Mouse (Mus musculus) left cerebral cortex, adult 2 months (tissue): ENCODE measurements around the gene Tshz2. TPM values are rescaled to one million over a fixed set of nuclear protein-coding genes. Genes with fewer than 3 reads are reported as not detected.
A peak's percentile ranks its signal among the peaks of the same experiment; 100 is the strongest.

Source experiments
- DNase-seq, 2 experiments: peaks; one replicate each; pipeline ENCODE4 v3.0.0; 2021 to 2022; ENCODE audit warnings: low spot score in 2 of 2, mixed read lengths in 1 of 2; ENCODE audit errors: extremely low spot score in 1 of 2
- H3K27ac ChIP-seq: fragments of 200-600 bp; 2 replicates; pipeline ENCODE4 v1.8.1; 2022
- H3K4me3 ChIP-seq: fragments of 200-600 bp; 2 replicates; pipeline ENCODE4 v1.8.1; 2022
- CTCF ChIP-seq: fragments of 200-600 bp; IDR thresholded peaks from 2 replicates; pipeline ENCODE4 v1.8.1; 2022; ENCODE audit warnings: antibody characterized with exemption, mild to moderate bottlenecking, moderate library complexity
- intact Hi-C: fragments of 180-260 bp; cut with DNase I; formaldehyde crosslinking; loops from one replicate; pipeline ENCODE4 v1.15.1; 2025
- total RNA-seq, 2 experiments: library from RNA; stranded (reverse); gene quantifications; 2 replicates each; pipeline ENCODE4 v1.2.3; 2021

Gene Tshz2
- total RNA-seq, 2 experiments from 2014 or later, result 38.2 to 46.1 TPM

DNA sequence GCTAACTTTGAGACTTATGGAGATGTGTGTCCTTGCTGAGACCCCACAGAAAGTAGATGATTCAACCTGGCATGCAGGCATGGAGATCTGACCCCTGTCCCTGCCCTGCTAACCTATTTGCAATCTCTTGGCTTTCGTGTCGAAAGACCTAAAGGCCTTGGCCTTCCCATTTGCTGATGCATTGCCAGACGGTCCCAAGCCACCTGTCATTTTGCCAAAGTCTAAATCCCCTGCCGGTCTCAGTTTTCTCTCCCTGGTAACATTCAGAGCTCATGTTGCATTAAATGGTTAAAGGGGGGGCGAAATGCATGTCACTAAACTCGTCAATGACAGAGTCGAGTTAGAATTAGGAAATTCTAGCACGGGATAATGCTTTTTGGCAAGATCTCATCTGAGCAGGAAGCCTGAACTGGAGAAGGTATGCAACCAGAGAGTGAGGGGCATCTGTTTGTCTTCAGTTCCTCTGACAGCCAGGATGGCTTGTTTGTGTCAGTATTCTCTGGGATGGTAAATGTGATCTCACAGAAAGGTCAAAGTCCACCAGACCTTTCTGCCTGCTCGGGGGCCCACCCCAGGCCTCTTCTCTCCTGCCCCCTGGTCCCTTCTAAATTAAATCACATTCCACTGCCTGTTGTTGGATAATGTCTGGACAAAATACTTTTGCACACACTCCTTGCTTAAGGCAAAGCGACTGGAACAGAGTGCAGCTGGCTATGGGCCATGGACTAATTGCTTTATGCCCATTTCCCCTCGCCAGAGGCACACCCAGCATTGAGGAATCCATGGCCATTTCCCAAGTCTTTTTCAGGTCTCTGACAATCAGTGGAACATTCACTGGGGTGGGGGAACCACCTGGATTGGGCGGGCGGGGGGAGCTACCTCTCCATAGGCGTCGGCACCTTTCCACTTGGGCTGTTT is 118.0 kb downstream of the Tshz2 start:
- Histone ChIP-seq H3K4me3 (no peak overlapping the region), H3K27ac (no peak overlapping the region)
- no peak for DNase-seq
- intact Hi-C loops, result no loop called here
- TF ChIP-seq CTCF, result no peak

GRCm38 (mm10) chr2:169752126-169752525 is 119.3 kb downstream of the Tshz2 start:
- Histone ChIP-seq H3K4me3 (no peak overlapping the region), H3K27ac (no peak overlapping the region)
- no peak for DNase-seq
- intact Hi-C loops, result no loop called here
- TF ChIP-seq CTCF, result no peak

DNA sequence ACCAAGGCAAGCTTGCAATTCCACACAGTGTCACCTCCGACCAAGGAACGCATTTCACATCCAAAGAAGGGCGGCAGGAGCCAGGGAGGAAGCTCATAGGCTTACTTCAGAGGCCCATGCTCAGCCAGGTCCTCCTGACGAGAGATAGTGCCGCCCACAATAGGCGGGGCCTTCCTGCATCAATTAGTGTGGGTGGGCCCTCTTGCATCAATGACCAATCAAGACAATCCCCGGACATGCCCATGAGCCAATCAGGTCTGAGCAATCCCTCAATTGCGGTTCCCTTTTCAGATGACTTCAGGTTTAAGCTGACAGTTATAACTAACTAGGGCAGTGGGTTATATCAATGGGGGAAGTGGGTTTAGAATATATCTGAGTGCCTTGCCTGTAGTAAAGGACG is 120.6 kb downstream of the Tshz2 start:
- intact Hi-C loops, result no loop called here

DNA sequence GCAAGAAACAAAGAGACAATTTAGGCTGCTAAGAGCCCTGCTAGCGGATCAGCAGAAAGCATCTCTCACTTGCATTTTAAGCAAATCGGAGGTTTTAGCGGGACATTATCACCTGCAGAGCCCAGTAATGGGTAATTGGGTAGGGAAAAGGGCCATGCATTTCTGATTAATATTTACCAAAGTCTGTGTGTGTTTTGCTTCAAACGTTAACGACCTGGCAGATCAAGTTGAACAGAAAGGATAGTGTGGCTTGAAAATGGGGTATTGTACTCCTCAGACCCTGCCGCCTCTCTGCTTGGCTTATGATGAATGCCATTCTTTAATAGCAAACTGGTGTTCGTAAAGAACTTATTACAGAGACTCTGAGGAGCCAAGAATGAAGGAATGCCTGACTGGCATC is 122.3 kb downstream of the Tshz2 start:
- H3K27ac ChIP-seq, result no peak overlapping the region
- intact Hi-C loops, result no loop called here
- no peak overlapping the region for H3K4me3 ChIP-seq
- DNase-seq, result no peak
- no peak for TF ChIP-seq CTCF

More for the DNA sequence above, 120.6 kb downstream of the Tshz2 start:
- no peak overlapping the region for H3K4me3 ChIP-seq
- H3K27ac ChIP-seq, result no peak overlapping the region
- no peak for TF ChIP-seq CTCF
- DNase-seq, result no peak

- TF ChIP-seq CTCF, result no peak
- H3K27ac ChIP-seq, result no peak overlapping the region
- intact Hi-C loops, result no loop called here
Measured at GRCm38 (mm10) chr2:169758120-169758519, 125.3 kb downstream of the Tshz2 start.

DNA sequence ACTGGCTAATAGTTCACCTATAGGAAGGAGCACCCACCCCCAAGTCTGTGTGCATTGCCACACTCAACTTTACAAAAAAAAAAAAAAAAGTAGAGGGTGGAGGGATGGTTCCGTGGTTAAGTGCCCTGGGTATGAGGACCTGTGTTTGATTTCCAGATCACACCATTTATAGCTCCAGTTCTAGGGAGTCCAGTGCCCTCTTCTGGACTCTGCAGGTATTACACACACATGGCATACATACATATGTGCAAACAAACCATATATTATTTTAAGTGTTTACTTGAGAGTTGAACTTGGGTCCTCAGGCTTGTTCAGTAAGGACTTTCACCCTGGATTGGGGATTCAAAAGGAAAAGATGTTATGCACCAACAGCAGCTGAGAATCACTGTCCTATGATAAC is 127.3 kb downstream of the Tshz2 start:
- peak; percentile 25 for TF ChIP-seq CTCF
- DNase-seq, result no peak
- Histone ChIP-seq H3K27ac (no peak overlapping the region), H3K4me3 (no peak overlapping the region)
- intact Hi-C loops, result no loop called here

More at GRCm38 (mm10) chr2:169758120-169758519, 125.3 kb downstream of the Tshz2 start:
- H3K4me3 ChIP-seq, result no peak overlapping the region
- DNase-seq, result no peak

GRCm38 (mm10) chr2:169761726-169762125 is 128.9 kb downstream of the Tshz2 start:
- no peak for TF ChIP-seq CTCF
- DNase-seq, result no peak
- no peak overlapping the region for H3K4me3 ChIP-seq
- H3K27ac ChIP-seq, result no peak overlapping the region
- intact Hi-C loops, result no loop called here

GRCm38 (mm10) chr2:169762301-169762700 is 129.5 kb downstream of the Tshz2 start:
- DNase-seq, result no peak
- H3K27ac ChIP-seq, result no peak overlapping the region
- no peak for TF ChIP-seq CTCF
- intact Hi-C loops, result no loop called here
- H3K4me3 ChIP-seq, result no peak overlapping the region

DNA sequence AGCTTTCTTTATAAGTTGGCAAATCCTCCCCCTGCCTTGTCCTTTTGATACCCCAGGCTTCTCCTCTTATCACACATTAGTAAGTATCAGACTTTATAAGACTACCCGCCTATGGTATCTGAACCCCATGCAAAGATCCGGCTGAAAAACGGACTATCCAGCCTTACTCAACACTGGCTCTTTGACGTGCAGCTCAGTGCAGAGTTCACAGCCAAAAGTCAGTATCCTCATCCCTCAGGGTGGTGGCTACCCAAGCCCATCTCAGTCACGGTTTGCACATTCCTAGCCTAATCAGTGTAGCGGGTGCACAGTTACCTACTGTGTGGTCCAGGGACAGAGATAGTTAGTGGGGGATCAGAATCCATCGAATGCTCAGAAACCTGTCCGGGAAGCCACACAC is 130.9 kb downstream of the Tshz2 start:
- intact Hi-C loops, result no loop called here
- no peak for TF ChIP-seq CTCF
- Histone ChIP-seq H3K4me3 (no peak overlapping the region), H3K27ac (no peak overlapping the region)
- no peak for DNase-seq

DNA sequence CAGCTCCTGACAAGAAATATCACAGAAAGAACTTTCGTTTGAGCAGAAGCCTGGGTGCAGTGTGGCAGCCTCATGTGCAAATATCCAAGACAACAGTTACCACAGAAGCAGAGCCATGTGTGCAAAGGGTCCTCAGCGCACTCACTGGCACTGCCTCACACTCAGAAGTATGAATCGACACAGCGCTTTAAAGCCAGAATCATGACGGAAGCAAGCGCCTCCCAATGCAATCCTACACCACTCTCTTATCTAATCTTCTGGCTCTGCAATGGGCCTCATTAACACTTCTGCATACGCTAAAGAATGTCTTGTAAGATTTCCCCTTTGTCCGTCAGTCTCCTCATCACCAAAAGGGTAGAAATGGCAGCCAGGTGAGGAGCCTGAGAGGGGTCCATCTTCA is 133.4 kb downstream of the Tshz2 start:
- Histone ChIP-seq H3K27ac (no peak overlapping the region), H3K4me3 (no peak overlapping the region)
- TF ChIP-seq CTCF, result no peak
- intact Hi-C loops, result no loop called here
- DNase-seq, result no peak

DNA sequence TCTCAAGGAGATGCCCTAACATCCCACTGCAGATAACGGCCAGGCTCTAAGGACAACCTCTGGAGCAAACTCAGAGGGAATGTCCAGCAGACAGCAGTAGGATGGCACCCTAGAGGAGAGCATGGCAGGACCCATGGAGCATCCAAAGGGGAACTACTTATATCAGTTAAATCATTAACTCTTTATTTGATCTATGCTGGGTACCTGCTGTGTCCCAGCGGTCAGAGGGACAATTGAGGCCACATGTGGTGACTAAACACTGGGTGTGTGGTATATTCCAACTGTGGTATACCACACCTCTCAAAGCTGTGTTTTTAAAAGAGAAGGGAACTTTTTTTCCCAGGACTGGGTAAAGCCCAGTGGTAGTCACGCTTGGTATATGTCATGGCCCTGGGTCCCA is 134.5 kb downstream of the Tshz2 start:
- H3K4me3 ChIP-seq, result no peak overlapping the region
- TF ChIP-seq CTCF, result no peak
- intact Hi-C loops, result no loop called here
- H3K27ac ChIP-seq, result no peak overlapping the region
- DNase-seq, result no peak

DNA sequence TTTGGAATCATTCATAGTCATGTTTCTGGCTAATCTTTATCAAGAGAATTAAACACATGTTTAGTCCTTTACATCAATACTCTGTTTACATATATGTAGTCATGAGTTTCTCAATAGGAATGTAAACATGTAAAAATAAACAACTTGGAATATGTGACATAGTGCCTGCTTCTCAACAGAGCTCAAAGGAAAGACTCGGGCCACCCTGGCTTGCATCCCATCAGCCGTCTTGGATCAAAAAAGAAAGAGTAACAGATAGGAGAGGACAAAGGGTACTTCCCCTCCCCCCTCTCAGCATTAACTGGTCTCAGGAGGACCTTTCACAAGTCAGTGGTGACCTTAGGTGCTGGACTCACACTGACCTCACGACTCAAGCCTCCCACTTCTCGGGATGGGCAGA is 142.3 kb downstream of the Tshz2 start:
- intact Hi-C loops, result no loop called here
- no peak for DNase-seq
- no peak overlapping the region for H3K27ac ChIP-seq
- H3K4me3 ChIP-seq, result no peak overlapping the region
- no peak for TF ChIP-seq CTCF

DNA sequence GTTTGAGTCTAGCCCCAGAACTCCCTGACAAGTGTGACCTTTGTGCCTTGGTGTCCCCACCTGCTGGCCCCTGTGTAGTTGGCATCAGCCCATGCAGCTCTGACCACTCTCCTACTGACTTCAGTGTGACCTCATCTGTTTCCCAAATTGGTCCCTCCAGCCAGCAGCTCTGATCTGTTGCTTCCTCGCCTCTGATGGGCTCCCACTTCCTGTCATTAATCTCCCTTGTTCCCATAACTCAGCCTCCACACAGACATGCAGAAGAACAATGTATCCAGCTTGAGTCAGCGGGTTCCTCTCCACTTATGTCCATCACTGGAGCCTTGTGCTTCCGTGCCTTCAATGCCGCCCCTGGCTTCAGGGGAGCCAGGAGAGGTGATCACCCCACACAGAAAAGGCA is 144.4 kb downstream of the Tshz2 start:
- no peak for TF ChIP-seq CTCF

More for the DNA sequence above, 144.4 kb downstream of the Tshz2 start:
- DNase-seq, result no peak
- Histone ChIP-seq H3K4me3 (no peak overlapping the region), H3K27ac (no peak overlapping the region)
- intact Hi-C loops, result no loop called here
